Mouse (Mus musculus) layer of hippocampus, adult 11-12 months (tissue): ENCODE measurements around the gene Tent4b.

Source experiments
- DNase-seq: peaks from one replicate; pipeline ENCODE4 v3.0.0; 2022; ENCODE audit warnings: low spot score

Gene Tent4b

DNA sequence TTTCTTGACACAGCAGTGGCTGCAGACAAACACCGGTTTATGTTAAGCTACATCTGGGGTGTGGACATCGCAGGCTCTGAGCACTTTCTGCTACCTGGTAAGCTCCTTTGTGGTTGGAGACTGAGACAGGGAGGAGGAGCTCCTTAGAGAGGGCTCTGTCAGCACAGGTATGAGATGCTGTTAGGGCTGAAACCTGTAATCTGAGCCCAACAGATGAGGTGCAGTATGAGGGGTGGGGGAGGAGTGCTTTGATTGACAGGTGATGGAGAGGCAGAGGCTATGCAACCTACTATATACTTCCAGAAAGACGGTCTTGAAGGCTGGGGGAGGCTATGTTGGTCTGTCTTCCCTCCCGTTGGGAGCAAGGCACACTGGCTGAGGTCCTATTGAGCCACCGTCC, 80.2 kb downstream of the Tent4b start:
- DNase-seq, result no peak

- no peak for DNase-seq
Observed at GRCm38 (mm10) chr8:88279670-88280069, 80.7 kb downstream of the Tent4b start.

DNA sequence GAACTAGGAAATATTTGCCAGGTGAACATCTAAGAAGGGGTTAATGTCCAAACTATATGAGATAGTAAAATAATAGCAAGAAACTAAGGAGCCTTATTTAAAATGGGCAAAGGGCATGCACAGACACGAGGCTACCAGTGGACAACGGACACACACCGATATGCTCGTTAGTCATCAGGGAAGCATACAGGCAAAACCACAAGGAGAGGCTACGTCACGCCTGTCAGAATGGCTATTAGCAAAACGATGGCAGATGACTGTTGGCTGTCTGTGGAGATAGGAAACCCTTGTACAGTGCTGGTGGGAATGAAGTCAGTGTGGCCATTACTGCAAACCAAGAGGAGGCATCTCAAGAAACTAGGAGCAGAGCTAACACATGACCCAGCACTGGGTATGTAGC, 81.9 kb downstream of the Tent4b start:
- DNase-seq, result no peak

GRCm38 (mm10) chr8:88282684-88283083, 83.7 kb downstream of the Tent4b start:
- no peak for DNase-seq

DNA sequence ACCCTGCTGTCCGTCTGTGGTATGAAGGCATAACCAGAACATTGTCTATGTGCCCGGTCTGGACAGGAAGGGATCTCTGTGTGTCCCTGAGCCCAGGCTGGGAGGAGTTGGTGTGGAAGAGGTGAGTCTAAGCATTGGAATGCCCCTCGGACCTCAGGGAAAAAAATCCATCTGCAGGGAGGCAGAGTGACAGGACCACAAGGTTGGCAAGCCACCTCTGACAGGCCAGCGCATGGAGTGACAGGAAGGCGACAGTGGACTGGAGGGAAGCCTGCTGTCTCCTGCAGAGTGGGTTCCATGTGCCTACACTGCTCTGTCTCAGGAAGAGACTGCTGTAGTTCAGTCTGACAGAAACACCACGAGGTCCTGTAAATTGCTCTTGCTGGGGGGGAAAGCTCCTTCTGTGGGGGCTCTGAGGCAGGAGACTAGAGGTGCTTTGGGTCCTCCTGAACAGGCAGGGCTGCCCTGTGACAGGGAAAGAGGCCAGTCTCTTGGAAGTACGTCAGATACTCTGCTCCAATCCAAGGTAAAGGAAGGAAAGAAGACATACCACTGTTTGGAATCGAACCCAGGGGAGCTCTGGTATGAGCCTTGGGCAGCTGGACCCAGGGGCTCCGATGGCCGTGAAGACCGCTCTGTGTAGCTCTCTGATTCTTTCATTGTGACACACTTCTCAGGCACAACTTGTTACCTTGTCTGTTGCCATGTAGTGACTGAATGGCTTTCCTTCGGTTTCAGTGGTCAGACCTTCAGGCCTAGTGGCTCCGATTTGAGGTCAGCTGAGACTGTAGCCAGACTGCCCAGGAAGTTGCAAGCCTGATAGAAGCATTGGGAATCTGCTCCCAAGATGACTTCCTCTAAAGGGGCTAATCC, 84.5 kb downstream of the Tent4b start:
- DNase-seq, result no peak

GRCm38 (mm10) chr8:88284738-88285137, 85.7 kb downstream of the Tent4b start:
- no peak for DNase-seq

GRCm38 (mm10) chr8:88285469-88286356, 86.7 kb downstream of the Tent4b start:
- no peak for DNase-seq

DNA sequence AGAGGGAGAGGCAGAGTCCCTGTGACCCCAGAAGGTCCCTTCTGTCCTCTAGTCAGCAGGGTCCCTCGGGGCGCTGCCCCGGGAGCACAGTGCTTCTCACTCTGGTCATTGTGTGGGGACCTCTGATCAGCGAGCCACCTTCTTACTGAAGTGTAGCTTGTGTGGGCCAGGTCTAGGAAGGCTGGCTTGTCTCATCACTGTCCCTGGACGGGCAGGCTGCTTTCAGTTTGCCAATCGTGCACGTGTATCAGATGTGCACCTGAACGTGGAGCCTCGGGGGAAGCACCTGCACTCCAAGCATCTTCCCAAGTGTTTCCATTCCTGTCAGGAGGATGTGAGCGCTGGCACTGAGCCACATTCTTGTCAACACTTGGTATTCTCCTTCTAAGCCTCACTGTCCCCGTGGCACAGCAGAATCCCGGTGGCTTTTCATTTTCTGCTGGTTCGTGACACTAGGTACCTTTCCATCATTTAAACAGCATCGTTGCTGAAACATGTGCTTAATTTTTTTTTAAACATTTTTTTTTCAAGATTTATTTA, 87.5 kb downstream of the Tent4b start:
- DNase-seq, result no peak

DNA sequence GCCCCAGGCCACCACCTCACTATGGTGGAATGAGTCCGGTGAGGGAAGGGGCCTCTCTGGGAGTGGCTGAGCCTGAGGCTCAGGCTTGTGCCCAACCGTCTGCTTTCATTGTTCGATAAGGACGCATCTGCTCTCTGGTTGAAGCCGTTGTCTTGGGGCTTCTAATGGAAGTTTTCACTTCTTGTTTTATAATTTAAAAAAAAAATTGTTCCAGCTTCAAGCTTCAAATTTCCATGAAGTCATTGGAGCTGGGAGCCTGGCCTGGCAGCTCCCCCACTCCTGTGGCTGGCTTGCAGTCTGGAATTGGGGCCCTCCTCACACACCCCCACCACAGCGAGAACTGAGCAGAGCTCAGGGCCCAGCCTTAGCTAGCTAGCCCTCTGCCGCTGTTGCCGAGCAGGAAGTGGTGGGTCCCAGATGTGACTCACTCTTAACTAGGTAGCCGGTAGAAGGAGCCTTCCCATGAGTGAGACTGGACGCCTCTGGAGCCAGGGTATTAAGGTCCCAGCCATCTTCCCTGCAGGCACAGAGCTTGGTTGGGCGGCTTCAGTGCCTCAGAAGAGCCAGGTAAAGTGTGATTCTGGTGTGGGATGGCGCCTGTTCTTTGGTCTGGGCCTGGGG, 89.7 kb downstream of the Tent4b start:
- no peak for DNase-seq

DNA sequence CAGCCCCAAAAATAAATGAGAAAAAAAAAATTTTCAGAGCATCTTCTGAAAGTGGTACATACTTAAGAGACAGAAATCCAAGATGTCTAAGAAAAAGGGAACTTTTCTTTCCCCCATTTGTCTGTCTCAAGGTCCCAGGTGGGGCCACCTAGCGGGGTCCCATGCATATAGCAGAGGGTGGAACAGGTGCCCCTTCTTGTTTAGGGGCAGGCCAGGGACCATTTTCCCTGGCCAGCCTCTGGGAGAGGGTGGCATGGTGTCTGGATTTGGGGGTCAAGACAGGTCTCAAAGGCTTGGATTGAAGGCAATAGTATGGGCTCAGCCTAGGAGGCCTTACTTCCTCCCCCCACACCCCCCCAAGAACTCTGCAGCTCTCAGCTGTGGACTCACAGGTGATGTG, 90.9 kb downstream of the Tent4b start:
- DNase-seq, result no peak

DNA sequence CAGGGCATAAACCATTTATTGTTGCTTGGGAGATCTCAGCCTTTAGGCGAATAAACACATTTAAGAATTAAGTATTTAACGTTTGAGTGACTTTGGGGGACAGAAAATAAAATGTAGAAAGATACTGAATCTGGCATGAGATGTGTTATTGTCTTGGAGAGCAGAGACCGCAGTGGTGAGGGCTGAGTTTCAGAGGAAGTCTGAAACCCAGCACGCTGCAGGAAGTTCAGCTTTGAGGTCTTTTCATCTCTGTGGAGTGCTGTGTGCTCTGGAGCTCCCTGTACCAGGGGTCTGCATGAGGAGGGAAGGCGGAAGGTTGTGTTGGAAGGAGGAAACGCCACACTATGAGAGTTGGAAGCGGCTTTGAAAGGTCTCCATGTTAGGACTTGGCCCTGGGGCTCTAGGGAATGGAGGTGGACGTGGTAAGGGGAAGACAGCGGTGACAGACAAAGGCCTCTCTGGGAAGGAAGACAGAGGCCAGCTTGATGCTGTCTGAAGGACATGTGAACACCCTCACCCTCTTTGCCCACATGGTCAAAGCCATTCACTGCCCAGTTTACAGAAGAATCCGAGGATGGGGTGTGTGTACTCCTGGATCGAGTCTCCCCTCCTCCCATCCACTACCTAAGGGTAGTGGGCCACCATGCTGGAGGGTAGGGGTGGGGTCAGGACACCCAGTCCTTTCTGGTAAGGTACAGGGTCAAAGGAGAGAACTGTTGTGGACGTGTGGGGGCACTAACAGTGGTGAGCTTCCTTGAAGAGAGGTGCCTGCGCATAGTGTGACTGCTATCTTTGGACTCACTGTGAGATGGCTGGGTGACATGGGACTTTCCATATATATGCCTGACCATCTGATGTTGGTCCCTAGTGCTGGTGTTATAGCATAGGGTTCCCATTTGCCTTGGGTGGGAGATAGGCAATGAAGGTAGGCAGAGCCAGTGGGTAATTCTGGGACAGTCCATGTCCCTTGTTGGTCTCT, 91.6 kb downstream of the Tent4b start:
- no peak for DNase-seq

DNA sequence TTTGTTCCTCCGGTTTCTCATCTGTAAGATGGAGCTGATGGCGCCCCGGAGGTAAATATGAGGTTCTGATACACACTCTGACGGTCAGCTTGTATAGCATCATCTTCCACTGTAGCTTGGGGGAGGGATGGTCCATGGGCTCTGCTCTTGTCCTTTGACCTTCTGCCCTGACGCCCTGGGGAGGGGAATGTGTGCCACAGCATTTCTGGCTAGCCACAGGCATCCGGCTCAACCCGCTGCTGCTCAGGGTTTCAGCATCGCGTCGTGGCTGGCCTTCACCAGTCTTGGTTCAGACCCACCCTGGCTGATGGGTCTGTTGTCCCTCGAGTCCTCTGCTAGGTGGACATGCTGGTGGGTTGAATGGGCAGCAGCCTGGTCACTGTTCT, 92.3 kb downstream of the Tent4b start:
- no peak for DNase-seq

DNA sequence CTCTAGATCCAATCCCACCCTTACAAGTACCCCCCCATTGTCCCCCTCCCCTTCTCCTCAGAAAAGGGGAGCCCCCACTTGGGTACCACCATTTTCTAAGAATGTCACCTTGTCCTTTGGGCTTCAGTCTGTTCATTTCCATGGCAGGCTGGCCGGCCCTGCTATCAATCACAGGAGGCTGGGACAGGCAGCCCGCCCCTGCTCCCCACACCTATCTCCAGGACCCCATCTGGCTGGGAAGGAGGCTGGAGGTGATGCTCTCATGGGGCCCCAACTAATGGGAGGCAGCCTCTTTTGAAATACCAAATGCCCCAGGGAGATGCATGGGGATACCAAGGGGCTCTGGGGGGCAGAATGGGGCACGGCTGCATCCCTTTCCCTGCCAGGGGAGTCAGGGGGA, 93.9 kb downstream of the Tent4b start:
- no peak for DNase-seq

- no peak for DNase-seq
Observed at GRCm38 (mm10) chr8:88293590-88294356, 94.8 kb downstream of the Tent4b start.

DNA sequence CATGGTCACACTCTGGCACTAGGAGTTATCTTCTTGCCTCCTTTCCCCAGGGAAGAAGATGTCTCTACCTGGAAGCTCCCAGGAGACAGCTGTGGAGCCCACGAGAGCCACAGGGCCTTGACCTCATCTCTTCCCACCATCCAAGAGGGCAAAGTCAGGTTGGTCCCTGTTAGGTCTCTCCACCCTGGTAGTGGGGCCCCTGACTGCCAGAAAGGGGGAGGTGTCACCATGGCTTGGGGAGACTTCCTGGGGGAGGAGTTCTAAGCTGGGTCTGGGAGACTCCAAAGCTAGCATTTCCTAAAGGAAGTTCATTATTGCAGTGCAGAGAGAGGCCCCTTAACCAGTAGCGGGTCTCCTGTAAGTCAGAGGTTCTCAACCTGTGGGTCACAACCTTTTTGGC, 96.0 kb downstream of the Tent4b start:
- no peak for DNase-seq

DNA sequence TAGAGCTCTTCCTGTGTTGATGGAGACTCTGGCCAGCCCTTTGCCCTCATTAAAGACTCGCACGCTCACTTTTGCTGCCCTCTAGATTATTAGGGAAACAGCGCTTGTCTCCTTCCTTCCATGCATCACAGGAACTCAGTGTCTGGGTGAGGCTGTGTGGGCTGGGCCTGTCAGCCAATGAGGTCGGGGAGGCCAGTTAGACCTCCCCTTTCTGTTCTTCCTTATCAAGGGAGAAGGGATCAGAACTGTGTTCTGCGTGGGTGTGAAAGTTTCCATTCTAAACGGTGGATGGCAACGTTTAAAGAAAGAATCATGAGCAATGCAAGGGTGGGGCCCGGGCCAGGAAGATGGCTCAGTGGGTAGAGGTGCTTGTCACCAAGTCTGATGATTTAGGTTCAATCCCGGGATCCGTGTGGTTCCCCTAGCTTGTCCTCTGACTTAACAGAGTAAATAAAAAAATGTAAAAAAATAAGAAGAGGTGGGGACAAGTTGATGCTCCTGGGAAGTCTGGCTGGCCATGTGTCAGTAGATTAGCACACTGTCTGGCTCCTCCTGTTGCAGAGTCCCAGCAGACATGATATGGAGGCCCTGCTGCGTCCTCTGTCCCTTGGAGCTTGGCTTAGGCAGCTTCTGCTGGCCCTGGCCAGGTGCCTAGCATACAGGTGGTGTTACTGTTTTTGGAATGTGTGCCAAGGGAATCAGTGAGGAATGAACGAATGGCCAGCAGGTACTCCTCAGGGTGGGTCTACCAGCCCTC, 99.1 kb downstream of the Tent4b start:
- no peak for DNase-seq

DNA sequence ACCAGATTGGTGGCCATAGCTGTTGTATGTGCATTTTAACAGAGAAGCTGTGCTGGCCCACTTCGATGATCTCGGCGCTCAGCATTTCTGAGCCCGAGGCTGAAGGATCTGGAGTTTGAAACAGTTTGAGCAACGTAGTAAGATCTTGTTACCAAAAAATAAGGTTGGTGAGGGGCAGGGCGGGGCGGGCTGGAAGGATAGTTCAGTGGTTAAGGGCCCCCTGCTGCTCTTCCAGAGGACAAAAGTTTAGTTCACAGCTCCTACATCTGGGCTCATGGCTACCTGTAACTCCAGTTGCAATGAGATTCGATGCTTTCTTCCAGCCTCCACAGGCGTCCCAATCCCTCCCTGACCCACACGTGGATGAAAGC, 99.7 kb downstream of the Tent4b start:
- DNase-seq, result no peak

- peak; percentile 29 for DNase-seq
Observed at GRCm38 (mm10) chr8:88299907-88300603, 101.0 kb downstream of the Tent4b start.
